Mouse (Mus musculus) small intestine, adult 2 months (tissue): ENCODE data around the gene Gabbr2.

Experiments
- CTCF ChIP-seq: fragments of 200-500 bp; IDR thresholded peaks from 2 replicates; pipeline ENCODE4 v1.5.1; 2012; ENCODE audit warnings: low read depth, mild to moderate bottlenecking, control low read depth, inconsistent platforms, low read length, moderate library complexity, mixed read lengths; ENCODE audit not compliant: insufficient replicate concordance, insufficient read length; ENCODE audit errors: extremely low read depth
- POLR2A ChIP-seq: fragments of 200-500 bp; IDR thresholded peaks from 2 replicates; pipeline ENCODE4 v1.6.1; 2012; ENCODE audit warnings: low read depth, mild to moderate bottlenecking, control low read depth, inconsistent platforms, low read length, moderate library complexity

DNA sequence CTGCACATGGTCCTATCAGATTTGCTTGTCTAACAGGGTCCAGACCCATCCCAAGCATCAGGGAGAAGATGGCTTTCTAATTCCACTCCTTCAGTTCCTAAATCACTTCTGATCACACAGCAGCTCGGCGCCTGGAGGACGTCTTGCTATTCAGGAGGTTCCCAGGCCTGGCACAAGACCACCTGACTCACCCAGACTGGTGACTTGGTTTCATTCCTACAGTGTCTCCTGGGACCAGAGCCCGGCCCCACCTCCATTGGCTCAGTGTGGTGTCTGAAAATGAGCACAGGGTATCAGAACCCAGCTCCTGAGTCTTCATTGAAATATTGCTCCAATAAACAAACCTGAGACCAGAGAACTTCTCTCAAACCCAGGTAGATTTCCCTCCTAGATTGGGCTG, 9.6 kb downstream of the Gabbr2 start:
- TF ChIP-seq POLR2A (no peak), CTCF (no peak)
